ENCODE assay signal across 9 mouse cellular contexts in the genomic region with DNA sequence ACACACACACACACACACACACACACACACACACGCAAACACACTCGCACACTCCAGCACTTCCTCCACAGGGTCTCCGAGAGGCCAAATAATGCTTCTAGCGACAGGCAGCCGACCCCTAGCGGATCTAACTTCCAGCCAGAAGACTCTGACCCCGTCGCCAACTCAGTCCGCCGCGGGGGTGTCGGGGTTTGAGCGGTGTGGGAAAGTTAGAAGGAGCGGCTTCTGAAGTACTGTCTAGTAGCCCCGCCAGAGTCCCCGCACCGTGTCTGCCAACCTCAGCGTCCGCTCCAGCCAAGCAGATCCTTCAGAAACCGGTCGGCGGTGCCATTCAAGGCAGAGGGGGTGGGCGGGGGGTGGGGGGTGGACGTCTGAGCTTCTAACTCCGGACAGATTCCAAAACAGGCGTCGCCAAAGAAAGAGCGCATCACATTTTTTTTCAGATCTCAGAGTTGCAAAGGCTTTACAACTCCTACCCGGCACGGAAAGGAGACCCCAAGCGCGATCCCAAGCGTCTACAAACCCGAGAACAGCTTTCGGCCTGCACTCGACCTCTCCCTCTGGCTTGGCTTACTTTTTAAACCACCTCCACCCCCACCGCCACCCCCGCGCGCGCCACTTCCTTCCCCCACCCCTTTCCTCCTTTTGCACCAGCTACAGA. TPM values are rescaled to one million over a fixed set of nuclear protein-coding genes. Genes with fewer than 3 reads are reported as not detected.
DNase-seq lines count a peak whose midpoint lies in the region; ATAC-seq and TF ChIP-seq lines count a peak whose summit lies in the region.
"Had no signal": no experiment of that assay in that cellular context is flagged by ENCODE, and none has a peak within 500 bp of the region (broad histone marks: within the 10 kb centered on the region; RNA-seq: fewer than 3 reads in every experiment).

No protein-coding gene starts in this region.

- intact Hi-C loops in left cerebral cortex, adult 2 months (cut with DNase I) = loop anchor here (5.0 kb wide), 1 partner anchor 396 kb away; no protein-coding TSS in a partner anchor
- intact Hi-C loops in heart, postnatal 36 days (cut with DNase I) = loop anchor here (1.0 to 5.0 kb wide), 8 partner anchors 71 to 731 kb away; partner anchors contain the start of gene Ddhd1

- H3K27me3 ChIP-seq in limb, embryonic 11.5 days (ENCODE audit: control insufficient read depth, insufficient read depth, low read length) = peaks cover 3% of the 10 kb centered on the region; the same call in 1 of the 2 replicates
- peaks cover 92% of the 10 kb centered on the region for H3K27me3 ChIP-seq in midbrain, embryonic 12.5 days

- peak; percentile 23; the same call in 1 of the 2 replicates for TF ChIP-seq POLR2A in embryonic fibroblast, embryonic 13.5 days (IDR thresholded peaks at IDR 0.05; ENCODE audit: low read depth, low read length)

- ATAC-seq in limb, embryonic 11.5 days (ENCODE audit: insufficient number of reproducible peaks, low FRiP score, low TSS enrichment, low read depth) = peak; percentile 5; the same call in 1 of the 2 replicates
- peak; percentile 24 for ATAC-seq in midbrain, embryonic 12.5 days (ENCODE audit: low FRiP score, low read depth)

- no peak for TF ChIP-seq CTCF in left cerebral cortex, adult 2 months (IDR thresholded peaks at IDR 0.05)
- TF ChIP-seq CTCF in embryonic fibroblast, embryonic 13.5 days (IDR thresholded peaks at IDR 0.05; ENCODE audit: borderline replicate concordance, insufficient read depth, low read length) = no peak

- peak overlapping the region; percentile 82 for H3K4me2 ChIP-seq in limb, embryonic 11.5 days (ENCODE audit: low read depth, severe bottlenecking)
- H3K4me2 ChIP-seq in midbrain, embryonic 12.5 days (replicated peaks) = peak overlapping the region; percentile 82

- 0 out of 2 replicates have a peak overlapping the region, but pooled peaks have one; percentile 11 for H3K4me3 ChIP-seq in left cerebral cortex, adult 2 months
- H3K4me3 ChIP-seq in embryonic fibroblast, embryonic 13.5 days (ENCODE audit: insufficient read depth, low read length) = peak overlapping the region; percentile 66
- H3K4me3 ChIP-seq in limb, embryonic 11.5 days (ENCODE audit: low read depth, low read length) = peak overlapping the region; percentile 37
- peak overlapping the region; percentile 51 for H3K4me3 ChIP-seq in midbrain, embryonic 12.5 days

- H3K27ac ChIP-seq in left cerebral cortex, adult 2 months = no peak overlapping the region
- peak overlapping the region; percentile 74 for H3K27ac ChIP-seq in embryonic fibroblast, embryonic 13.5 days (ENCODE audit: insufficient read depth, low read length)
- peak overlapping the region; percentile 63 for H3K27ac ChIP-seq in limb, embryonic 11.5 days (replicated peaks; ENCODE audit: low read depth, low read length)
- H3K27ac ChIP-seq in midbrain, embryonic 12.5 days (replicated peaks) = no peak overlapping the region

- peak overlapping the region; percentile 62 for H3K9ac ChIP-seq in limb, embryonic 11.5 days (ENCODE audit: low read length)
- H3K9ac ChIP-seq in midbrain, embryonic 12.5 days (replicated peaks) = 0 out of 2 replicates have a peak overlapping the region, but pooled peaks have one; percentile 11

- H3K36me3 ChIP-seq in limb, embryonic 11.5 days (ENCODE audit: control insufficient read depth, insufficient read depth, low read length) = no peaks in the 10 kb centered on the region
- no peaks in the 10 kb centered on the region for H3K36me3 ChIP-seq in midbrain, embryonic 12.5 days

- H3K4me1 ChIP-seq in embryonic fibroblast, embryonic 13.5 days (ENCODE audit: control insufficient read depth, insufficient read depth, low read length) = no peaks in the 10 kb centered on the region
- peaks cover 9% of the 10 kb centered on the region; the same call in 1 of the 2 replicates for H3K4me1 ChIP-seq in limb, embryonic 11.5 days (ENCODE audit: control insufficient read depth, insufficient read depth, low read length)
- peaks cover 41% of the 10 kb centered on the region for H3K4me1 ChIP-seq in midbrain, embryonic 12.5 days

- WGBS in limb, embryonic 11.5 days = under 1% methylated on average over 41 of the region's 41 CpGs
- under 1% methylated on average over 41 of the region's 41 CpGs for WGBS in midbrain, embryonic 12.5 days

- H3K9me3 ChIP-seq in limb, embryonic 11.5 days (ENCODE audit: control insufficient read depth, low read length) = no peaks in the 10 kb centered on the region
- H3K9me3 ChIP-seq in midbrain, embryonic 12.5 days = no peaks in the 10 kb centered on the region

- DNase-seq in left cerebral cortex, adult 2 months (ENCODE audit: extremely low spot score in 1 of 2, low spot score in 2 of 2) = no peak
- DNase-seq in left cerebral cortex, adult 8-10 months (ENCODE audit: low spot score in 2 of 2) = no peak
- peak; percentile 55 to 66 for DNase-seq in heart, postnatal 36 days
- peak; percentile 77 for DNase-seq in limb, embryonic 11.5 days (ENCODE audit: low spot score)
- no peak for DNase-seq in right cerebral cortex, postnatal 4 days
- DNase-seq in layer of hippocampus, postnatal 36 days = no peak

RNA-seq across cellular contexts. Expression of gene Bmp4, which starts 2.5 kb away (rescaled TPM):
- 1 to 10 TPM; 4.2 to 6.0 TPM for total RNA-seq in left cerebral cortex, adult 2 months (2021)
- 1 to 10 TPM; 2.9 to 7.5 (median 5.7) TPM for total RNA-seq in left cerebral cortex, adult 8-10 months (2022)
- 33.6 and 43.7 TPM in 2 replicates for polyA plus RNA-seq in embryonic fibroblast, embryonic 13.5 days (2011; ENCODE audit: insufficient read length, low read depth, missing spikeins)
- 10 to 100 TPM; 13.3 to 17.8 TPM for total RNA-seq in heart, postnatal 36 days (2021)
- polyA plus RNA-seq in limb, embryonic 11.5 days (2014; fragmentation: Nextera tagmentation; extraction: Ambion mirVana) = 58.9 and 75.0 TPM in 2 replicates
- 9.0 and 12.7 TPM in 2 replicates for polyA plus RNA-seq in midbrain, embryonic 12.5 days (2016; fragmentation: Nextera tagmentation; extraction: Ambion mirVana)
- total RNA-seq in layer of hippocampus, postnatal 36 days (2021) = 1 to 10 TPM; 3.8 to 5.2 TPM

RNA-seq across cellular contexts. Expression of gene Gm15217, which starts 8.7 kb away (rescaled TPM):
- total RNA-seq in left cerebral cortex, adult 2 months (2021) = not detected
- not detected for total RNA-seq in left cerebral cortex, adult 8-10 months (2022)
- polyA plus RNA-seq in embryonic fibroblast, embryonic 13.5 days (2011; ENCODE audit: insufficient read length, low read depth, missing spikeins) = not detected in 2 replicates
- total RNA-seq in heart, postnatal 36 days (2021) = not detected
- 0.50 TPM in 1 of 2 replicates, not detected in the other for polyA plus RNA-seq in limb, embryonic 11.5 days (2014; fragmentation: Nextera tagmentation; extraction: Ambion mirVana)
- polyA plus RNA-seq in midbrain, embryonic 12.5 days (2016; fragmentation: Nextera tagmentation; extraction: Ambion mirVana) = not detected in 2 replicates
- not detected for total RNA-seq in layer of hippocampus, postnatal 36 days (2021)
- total RNA-seq: layer of hippocampus, postnatal 10 days had no signal

Comparison
In these comparisons a context has a peak if more than half of its experiments do, and no peak if none do; other contexts are left out.
1. DNase-seq: peak in heart, postnatal 36 days (2 of 2) and limb, embryonic 11.5 days (single experiment); none in left cerebral cortex, adult 2 months (0 of 2), left cerebral cortex, adult 8-10 months (0 of 2), right cerebral cortex, postnatal 4 days (single experiment) and layer of hippocampus, postnatal 36 days (0 of 2).
2. H3K27ac ChIP-seq: peak in embryonic fibroblast, embryonic 13.5 days (single experiment) and limb, embryonic 11.5 days (single experiment); none in left cerebral cortex, adult 2 months (single experiment) and midbrain, embryonic 12.5 days (single experiment).
3. H3K4me3 ChIP-seq: peak in every context shown above with its lines; median percentile 66 in embryonic fibroblast, embryonic 13.5 days; 51 in midbrain, embryonic 12.5 days; 37 in limb, embryonic 11.5 days; 11 in left cerebral cortex, adult 2 months.